Mouse (Mus musculus) brain, embryonic 14.5 days (tissue): ENCODE measurements around the gene Cgnl1.

Source experiments
- CTCF ChIP-seq: fragments of 200-500 bp; IDR thresholded peaks from 2 replicates; pipeline ENCODE4 v1.5.1; 2012; ENCODE audit warnings: inconsistent platforms, mild to moderate bottlenecking, moderate library complexity, borderline replicate concordance; ENCODE audit not compliant: insufficient read depth, insufficient read length; ENCODE audit errors: extremely low read depth
- POLR2A ChIP-seq: fragments of 200-500 bp; IDR thresholded peaks from 2 replicates; pipeline ENCODE4 v1.6.1; 2012; ENCODE audit warnings: mild to moderate bottlenecking, inconsistent platforms, borderline replicate concordance; ENCODE audit not compliant: poor library complexity, insufficient read depth, insufficient read length, severe bottlenecking; ENCODE audit errors: extremely low read depth

- TF ChIP-seq CTCF = peak; percentile 43; the same call in 1 of the 2 replicates
- TF ChIP-seq POLR2A = no peak
Observed at GRCm38 (mm10) chr9:71761663-71762062, 9.7 kb downstream of the Cgnl1 start.
